Mouse (Mus musculus): Measurements from ENCODE around the gene Rpp14.

The Rpp14 gene

DNA sequence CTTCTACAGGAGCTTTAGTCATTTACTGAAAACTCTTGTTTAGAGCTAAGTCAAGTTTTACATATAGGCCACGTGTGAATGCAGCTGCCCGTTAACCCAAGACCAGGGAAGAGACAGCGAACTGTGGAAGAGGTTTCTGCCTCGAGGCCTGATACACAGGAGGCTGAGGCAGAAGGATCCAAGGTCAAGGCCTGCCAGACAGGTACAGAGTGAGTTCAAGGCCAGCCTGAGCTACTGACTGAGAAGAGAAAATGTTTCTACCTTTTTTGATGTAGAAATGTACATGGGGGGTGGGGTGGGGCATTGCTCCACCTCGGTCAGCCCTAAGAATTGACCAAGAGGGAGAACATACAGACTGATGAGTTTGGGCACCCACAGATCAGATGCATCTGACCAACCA, 24.1 kb upstream of the Rpp14 start:
- in situ Hi-C loops (cut with MboI) = no loop called here

DNA sequence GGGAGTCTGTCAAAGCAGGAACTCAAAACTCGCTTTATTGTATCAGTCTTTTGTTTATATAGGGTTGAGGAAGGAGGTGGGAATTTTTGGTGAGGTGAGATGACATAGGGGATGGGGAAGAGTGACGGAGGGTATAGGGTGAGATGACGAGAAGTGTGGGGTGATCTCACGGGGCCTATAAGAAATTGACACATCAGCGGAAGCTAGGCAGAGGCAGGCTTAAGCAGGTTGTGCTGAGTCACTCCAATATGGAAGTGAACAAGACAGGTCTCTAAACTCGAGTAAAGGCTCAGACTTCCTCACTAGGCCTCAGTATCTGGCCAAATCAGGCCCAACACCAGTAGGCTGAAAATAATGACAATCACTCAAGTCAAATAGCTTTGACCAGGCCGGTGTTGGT, 20.2 kb upstream of the Rpp14 start:
- in situ Hi-C loops (cut with MboI) = no loop called here

DNA sequence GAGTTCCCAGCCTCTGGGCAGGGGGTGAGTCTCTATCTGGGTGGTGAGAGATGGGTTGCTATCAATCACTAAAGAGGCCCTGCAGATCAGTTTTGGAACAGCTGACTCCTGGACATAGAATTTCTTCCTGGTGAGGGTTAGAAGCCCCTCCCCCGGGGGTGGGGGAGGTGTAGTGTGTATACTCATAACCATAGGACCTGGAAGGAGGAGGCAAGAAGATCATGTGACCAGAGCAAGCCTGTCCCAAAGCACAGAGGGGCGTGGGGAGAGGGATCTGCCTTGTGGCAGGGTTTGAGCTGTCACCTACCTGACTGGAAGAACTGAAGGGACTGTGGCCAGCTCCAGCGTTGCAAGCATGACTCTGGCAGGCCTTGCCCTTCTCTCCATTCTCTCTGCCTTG, 18.1 kb upstream of the Rpp14 start:
- in situ Hi-C loops (cut with MboI) = no loop called here

DNA sequence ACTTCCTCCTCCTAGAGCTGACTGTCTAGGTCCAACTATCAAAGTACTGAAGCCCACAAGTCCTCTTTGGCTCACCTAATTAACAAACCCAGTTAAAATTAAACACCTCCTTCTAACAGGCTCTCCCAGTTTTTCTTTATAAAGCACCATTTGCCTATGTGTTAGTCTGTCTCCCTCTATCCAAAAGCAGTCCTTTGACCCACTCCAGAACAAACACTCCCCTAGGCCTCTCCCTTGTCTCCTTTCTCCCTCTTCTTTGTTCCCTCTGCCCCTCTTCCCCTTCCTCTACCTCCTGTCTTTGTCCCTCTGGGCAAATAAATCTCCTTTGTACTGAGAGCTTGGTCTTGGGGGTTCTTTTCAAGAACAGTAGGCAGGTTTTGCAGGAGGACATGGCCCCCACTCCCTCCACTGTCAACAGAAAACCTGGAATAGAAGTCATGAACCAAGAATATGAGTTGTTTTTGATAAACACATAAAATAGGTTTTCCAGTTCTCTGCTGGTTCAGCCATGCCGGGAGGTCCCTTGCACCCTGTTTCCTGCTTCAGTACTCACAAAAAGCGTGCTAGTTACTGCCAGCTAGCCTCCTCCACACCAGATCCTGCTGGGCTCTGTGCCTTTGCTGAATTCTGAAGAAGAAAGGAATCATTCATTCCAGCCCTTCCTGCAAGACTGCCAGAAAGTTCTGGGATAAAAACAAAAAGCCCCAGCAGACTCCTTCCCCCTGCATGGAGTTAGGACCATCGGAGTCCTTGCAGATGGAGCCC, 17.4 kb upstream of the Rpp14 start:
- in situ Hi-C loops (cut with MboI) = no loop called here

DNA sequence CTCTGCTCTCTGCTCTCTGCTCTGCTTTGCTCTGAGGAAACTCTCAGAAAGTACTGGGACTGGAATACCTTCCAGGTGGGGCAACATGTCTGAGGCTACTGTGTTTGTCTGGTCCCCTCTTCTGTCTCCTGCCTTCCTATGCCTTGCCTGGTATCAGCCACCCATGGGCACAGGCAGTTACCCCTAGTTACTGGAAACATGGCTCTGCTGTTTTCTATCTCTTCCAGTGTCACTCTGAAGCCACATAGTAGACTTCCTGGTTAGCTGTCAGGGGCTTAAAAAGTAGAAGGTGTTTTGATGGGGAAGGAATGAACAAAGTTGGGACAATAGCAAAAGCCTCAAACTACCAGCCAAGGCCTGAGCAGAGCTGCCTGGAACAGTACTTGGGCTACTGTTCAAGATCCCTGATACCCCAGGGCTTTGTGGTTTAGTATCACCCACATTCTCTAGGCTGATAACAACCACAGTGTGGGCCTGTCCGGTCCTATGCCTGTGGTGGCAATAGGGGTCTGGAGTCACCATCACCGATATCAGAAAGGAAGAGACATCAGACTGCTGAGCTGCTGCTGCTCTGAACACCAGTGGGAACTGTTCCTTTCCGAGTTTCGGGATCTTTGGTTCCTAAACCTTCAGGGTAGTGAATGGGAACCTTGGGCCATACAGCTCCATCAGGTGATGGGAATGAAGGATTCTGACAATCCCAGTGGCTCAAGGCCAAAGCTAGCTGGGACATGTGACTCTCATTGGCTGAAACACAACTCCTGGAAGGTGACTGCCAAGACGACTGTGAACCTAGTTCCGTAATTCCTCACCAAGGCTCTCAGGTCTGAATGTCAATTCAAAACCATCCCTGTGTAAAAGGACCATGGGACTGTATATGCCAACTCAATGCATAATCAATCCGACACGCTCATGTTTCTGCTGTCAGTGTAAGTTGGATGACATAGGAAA, 16.1 kb upstream of the Rpp14 start:
- in situ Hi-C loops (cut with MboI) = no loop called here

DNA sequence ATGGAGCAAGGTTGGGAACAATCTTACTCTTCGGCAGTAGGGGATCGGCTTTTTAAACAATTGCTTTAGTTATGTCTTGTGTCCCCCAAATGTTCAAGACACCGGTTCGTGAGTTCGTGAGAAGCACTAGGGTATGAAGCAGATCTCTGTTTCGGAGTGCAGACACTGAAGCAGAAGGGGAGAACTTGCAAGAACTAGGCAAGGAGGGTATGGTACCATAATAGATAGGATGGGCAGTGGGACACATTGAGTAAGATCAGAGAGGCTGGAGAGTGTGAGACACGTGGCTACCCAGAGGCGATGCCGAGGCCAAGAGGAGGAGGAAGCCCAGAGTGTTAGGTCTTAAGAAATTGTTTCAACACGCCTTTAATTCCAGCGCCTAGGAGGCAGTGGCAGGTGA, 551 bp downstream of the Rpp14 start:
- in situ Hi-C loops (cut with MboI) = no loop called here

DNA sequence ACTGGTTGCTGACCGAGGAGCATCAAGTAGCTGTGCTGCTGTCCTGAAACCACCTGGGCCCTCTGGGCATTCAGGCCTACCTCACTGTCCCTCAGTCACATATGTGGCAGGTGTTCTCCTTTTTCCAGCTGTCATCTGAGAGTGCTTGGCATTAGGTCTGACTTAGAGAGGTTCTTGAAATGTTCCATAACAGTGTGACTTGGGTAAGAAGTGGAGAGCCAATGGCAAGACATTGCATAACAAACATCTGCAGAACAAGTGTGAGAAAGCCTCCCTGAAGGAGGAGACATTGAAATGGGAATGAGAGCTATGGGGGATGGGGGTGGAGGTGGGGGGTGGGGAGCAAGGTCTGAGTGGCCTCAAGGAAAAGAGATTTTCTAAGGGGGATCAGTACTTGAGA, 2.8 kb downstream of the Rpp14 start:
- in situ Hi-C loops (cut with MboI) = no loop called here

DNA sequence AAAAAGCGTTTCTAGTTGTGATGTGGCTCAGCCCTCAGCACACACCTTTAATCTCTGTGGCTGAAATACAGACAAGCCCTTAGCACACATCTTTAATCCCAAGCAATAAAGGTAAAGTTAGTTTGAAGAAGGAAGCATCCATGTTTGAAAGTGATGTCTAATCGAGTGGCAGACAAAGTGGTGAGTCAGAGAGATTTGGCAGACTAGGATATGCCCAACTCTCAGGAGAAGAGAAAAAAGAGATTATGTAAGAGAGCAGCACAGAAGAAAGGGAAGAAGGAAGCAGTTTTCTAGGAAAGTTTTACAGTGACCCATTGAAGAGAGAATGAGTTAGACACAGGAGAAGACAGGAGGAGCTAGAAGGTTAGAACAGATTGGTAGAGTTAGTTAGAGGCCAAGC, 8.8 kb downstream of the Rpp14 start:
- in situ Hi-C loops (cut with MboI) = no loop called here

DNA sequence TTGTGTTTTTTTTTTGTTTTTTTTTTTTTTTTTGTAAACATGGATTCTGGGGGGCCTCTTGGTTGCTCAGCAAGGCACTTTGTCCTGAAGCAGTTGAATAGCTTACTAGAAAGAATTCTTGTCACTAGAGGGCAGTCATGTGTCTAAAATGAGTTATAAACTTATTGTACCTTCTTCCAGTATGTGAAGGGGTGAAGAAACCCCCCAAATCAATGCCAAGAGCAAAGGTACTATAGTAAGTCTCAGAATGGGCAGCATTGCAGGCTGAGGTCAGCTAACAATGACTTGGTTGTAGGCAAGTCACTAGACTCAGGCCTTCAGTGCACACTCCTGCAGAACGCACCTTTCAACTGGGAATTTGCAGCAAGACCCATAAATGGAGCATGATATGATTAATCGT, 12.4 kb downstream of the Rpp14 start:
- in situ Hi-C loops (cut with MboI) = no loop called here

DNA sequence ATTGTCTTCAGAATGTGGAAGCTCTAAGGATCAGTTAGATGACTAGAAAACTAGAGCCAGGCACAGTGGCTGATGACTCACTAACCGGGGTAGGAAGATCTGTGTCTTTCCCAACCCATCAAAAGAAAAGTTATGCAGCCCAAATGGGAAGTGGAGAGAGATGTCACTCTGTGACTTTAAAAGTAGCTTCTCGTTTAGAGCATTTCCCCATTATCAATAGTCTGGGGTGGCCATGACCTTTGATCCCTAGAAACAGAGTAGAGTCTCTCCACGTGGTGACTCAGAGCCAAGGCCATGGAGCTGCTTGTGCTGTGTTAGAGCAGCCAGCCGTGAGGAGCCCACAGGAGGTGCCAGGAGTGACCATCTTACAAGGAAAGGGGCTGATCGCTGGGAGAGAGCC, 13.3 kb downstream of the Rpp14 start:
- in situ Hi-C loops (cut with MboI) = no loop called here

DNA sequence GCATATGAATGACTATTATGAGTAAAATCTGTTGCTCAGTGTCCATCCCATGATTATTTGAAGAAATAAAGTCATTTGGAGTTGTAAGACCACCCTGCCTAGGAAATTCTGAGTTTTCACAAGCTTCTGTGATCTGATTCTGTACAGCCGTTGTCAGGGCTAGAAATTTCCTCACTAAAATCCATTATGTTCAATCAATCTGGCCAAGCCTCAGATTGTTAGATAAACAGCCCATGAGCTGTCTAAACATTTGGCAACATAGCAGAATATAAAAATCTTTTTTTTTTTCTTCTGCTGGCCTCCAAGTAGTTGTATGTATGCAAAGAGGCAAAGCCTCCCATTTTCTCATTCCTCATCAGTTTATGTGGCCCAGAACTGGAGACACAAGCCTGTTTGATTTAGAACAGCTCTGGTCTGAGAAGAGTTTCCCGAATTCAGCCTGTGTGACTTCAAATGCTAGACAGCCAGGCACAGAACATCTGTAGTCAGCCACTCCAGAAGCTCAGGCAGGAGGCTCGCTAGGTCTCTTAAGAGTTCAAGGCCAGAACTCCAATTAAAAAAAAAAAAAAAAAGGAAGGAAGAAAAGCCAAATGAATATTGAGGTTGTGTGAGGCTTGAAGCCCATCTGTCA, 14.9 kb downstream of the Rpp14 start:
- in situ Hi-C loops (cut with MboI) = loop anchor here (5.0 kb wide), 1 partner anchor 57 kb away; no protein-coding TSS in a partner anchor

DNA sequence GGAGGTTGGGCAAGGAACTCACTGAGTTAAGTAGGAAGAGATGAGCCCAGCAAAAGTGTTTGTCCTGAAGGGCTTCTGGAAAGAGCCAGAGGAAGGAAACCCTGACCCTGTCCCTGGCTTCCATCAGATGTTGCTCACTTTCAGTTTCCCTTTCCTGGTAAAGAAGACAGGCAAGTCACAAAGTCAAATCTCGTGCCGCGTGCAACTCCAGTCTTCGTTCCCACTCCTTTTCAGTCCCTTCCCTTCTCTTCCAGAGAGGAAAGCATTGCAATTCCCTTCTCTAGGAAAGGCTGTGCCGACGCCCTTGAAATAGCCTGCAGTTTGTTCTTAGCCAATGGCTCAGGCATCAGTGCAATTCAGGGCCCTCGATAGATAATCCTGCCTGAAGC, 15.4 kb downstream of the Rpp14 start:
- in situ Hi-C loops (cut with MboI) = loop anchor here (5.0 kb wide), 1 partner anchor 57 kb away; no protein-coding TSS in a partner anchor

DNA sequence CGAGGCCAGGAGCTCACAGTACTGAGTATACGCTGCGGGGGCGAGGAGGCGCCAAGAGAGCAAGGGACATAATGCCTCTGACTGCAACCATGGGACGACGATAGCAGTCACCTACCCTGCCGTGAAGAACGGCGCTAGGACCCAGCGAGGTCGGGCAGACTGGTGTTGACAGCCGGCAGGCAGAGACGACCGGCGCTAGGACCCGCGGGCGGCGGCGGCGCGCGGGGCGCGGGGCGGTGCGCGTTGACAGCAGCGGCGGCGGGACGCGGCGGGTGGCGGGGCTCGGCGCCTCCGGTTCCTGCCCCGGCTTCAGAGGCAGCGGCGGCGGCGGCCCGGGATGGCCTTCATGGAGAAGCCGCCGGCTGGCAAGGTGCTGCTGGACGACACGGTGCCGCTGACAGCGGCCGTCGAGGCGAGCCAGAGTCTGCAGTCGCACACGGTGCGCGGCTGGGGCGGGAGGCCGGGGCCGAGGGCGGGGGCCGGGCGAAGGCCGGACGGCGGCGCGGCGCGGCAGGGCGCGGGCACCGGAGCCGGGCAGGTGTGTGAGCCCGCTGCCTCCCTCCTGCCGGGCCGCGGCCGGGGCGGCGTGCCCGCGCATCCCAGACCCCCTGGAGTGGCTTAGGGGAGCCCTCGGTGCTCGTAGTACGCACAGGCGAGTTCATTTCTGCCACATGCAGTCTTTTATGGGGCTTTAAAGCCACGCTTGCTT, 18.0 kb downstream of the Rpp14 start, which contains the start of gene Pxk:
Pxk (plus strand) TSS at position 234 of the 709 bp plus-strand sequence.
- in situ Hi-C loops (cut with MboI) = loop anchor here (5.0 kb wide), 1 partner anchor 54 kb away; no protein-coding TSS in a partner anchor

DNA sequence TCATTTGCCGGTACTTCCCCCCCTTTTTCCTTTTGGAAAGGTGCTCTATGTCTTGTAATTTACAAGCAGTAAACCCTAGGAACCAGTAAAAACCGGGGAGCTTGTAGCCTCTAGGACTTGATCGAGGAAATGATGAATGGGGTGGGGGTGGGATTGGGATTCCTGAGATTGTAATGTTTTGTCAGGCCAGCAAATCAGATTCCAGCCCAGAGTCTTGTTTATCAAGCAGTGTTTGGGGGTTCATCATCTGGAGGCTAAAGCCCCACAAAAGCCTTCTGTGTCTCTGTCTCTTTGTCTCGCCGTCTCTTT, 18.5 kb downstream of the Rpp14 start:
- in situ Hi-C loops (cut with MboI) = loop anchor here (5.0 kb wide), 1 partner anchor 54 kb away; no protein-coding TSS in a partner anchor

DNA sequence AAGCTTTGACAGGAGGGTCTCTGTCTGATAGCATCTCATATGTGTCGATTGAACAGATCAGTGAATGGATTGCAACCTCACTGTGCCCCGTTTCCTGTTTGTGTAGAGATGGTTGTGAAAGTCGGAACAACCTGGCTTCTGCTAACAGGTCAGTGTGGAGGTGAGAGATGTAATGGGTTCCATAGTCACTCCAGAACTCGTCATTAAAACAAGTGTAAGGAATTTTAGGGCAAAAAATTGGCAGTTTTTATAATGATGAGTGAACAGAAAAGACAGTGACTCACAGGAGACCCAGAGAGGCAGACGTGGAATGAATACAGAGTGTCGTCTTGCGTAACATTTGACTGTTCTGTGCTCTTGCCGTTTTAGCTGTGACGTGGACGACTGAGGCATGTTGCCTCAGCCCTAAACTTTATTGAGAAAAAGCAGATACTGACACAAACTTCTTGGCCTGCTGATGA, 19.4 kb downstream of the Rpp14 start:
- in situ Hi-C loops (cut with MboI) = loop anchor here (5.0 kb wide), 1 partner anchor 53 kb away; no protein-coding TSS in a partner anchor

DNA sequence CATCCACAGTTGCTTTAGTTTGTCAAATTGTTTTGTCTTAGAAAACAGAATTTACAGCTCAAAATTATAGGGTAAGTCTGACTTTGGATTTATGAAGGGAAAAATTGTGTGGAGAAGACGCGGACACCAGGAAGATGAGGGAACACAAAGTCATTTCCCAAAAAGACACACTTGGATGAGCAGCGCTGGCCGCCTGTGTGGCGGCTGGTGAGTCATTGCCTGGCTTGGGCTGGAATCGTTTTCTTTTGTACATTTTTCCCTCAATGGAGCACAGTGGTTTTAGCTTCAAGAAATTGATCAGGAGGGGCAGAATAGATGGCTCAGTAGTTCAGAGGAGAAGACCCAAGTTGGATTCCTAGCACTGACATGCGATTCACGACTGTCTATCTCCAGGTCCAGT, 21.7 kb downstream of the Rpp14 start:
- in situ Hi-C loops (cut with MboI) = no loop called here

DNA sequence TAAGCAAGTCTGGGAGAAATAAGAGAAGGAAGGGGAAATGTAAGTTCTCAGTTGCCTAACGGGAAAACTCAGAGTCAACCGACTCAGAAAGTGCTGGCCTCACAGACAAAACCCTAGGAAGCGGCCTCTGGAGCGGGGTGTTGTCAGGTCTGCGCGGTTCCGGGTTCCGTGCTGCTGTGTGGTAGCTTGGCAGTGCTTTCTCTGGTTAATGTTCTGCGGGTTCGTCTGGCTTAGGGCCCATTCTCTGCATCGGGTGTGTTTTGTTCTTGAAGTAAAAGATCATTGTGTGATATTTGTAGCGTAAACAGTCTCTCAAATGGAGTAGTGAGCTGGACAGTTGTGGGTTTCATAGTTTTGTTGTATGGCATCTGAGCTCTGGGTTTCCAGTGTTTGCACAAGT, 22.5 kb downstream of the Rpp14 start:
- in situ Hi-C loops (cut with MboI) = no loop called here

DNA sequence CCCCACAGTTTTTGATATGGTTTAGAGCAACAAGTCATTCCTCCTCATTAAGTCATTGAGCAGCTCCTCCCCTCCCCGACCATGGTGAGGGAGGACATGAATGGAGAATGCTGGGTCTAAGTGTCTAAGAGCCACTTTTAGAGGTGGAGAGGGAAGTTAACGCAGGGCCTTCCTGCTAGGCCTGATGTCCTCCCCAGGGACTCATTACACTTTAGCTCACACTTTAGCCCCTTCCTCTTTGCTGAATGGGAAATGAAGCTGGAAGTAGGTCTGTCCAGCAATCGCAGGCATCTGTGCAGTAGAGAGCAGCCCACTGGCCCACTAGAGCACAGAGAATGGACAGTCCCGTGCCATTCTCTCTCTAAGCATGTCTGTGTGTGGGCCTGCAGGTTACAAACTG, 27.9 kb downstream of the Rpp14 start:
- in situ Hi-C loops (cut with MboI) = no loop called here

DNA sequence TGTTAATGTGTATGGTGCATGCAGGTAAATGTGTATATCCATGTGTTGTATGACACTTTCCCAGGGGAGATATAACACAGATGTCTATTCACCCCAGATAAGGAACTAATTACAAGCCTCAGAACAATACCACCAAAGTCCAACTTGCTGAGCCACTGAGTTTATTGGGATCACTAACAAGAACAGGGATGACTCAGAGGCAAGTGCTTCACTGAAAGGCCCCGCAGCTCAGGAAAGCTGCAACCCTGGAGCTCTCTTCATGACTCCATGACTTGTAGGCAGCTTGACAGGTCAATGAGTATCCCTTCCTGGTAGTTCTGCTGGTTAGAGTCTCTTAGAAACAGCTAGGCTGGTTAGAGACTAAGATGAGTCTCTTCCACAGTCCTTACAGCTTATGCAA, 28.8 kb downstream of the Rpp14 start:
- in situ Hi-C loops (cut with MboI) = no loop called here

DNA sequence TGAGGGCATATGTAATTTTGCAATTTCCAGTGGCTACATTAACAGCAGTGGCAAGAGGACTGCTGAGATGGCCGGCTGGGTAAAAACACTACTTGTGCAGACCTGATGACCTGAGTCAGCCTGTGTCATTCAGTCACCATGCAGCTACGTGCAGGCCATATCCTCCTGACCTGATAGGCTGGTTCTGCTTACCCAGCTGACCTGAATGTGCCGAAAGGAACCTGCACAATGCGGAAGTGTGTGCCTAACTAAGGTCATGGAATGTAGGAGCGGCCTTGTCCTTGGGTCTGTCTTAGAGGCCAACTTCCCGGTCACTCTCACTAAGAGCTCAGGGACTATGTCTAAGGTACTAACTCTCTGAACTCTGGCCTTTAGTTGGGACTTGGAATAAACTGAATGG, 31.4 kb downstream of the Rpp14 start:
- in situ Hi-C loops (cut with MboI) = no loop called here

DNA sequence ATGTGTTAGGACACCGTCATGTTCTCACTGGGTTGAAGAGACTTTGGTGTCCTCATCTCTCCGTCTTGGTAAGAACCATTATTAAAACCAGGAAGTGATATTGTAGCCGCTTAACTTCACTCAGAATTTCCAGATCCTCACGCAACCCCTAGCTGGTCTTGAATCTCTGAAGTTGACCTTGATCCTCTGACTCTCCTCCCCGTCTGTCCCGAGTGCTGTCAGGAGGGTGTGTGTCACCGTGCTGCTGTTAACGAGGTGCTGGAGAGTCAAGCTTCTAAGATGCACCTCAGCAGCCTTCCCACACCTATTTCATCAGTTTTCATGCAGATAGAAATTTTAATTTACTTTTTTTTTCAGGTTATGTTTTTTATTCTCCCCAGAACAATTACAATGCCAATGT, 31.9 kb downstream of the Rpp14 start:
- in situ Hi-C loops (cut with MboI) = no loop called here

DNA sequence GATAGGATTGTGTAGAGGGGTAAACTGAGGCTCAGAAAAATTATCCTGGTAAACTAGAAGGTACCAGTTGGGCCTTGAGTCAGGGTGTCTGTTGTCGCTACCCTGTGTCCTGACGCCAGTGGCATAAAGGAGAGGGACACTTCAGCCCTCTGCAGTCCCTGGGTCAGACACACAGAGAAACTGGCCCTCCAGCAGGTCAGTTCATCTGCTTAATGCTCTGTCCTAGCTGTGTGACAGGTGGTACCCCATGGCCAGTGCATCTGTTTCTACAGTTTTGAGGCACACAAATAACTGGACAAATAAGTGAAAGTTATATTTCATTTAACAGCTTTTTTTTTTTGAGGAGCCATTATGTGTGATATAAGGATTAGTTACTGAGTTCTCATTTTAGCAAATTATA, 33.4 kb downstream of the Rpp14 start:
- in situ Hi-C loops (cut with MboI) = no loop called here

Measured in mature B cell (primary cell).